Mouse (Mus musculus) spleen, adult 2 months (tissue): ENCODE results near the gene Hmga1b. TPM values are rescaled to one million over a fixed set of nuclear protein-coding genes. Genes with fewer than 3 reads are reported as not detected.

ENCODE experiments used
- DNase-seq, 2 experiments: peaks; one replicate each; pipeline versions ENCODE4 v3.0.0 to v3.0.0-alpha.2; 2012 to 2021; ENCODE audit warnings: low spot score in 2 of 2, low read depth in 1 of 2
- H3K27ac ChIP-seq: fragments of 200-500 bp; 2 replicates; pipeline ENCODE4 v1.5.1; 2012; ENCODE audit warnings: low read length, inconsistent platforms; ENCODE audit not compliant: insufficient read depth
- H3K27me3 ChIP-seq: fragments of 200-500 bp; 2 replicates; pipeline ENCODE4 v1.6.1; 2012; ENCODE audit warnings: mild to moderate bottlenecking, moderate library complexity, low read length, inconsistent platforms; ENCODE audit not compliant: control insufficient read depth, insufficient read depth
- H3K36me3 ChIP-seq: fragments of 200-500 bp; 2 replicates; pipeline ENCODE4 v1.6.1; 2012; ENCODE audit warnings: mild to moderate bottlenecking, low read length, inconsistent platforms; ENCODE audit not compliant: control insufficient read depth, insufficient read depth
- H3K4me1 ChIP-seq: fragments of 200-500 bp; 2 replicates; pipeline ENCODE4 v1.6.1; 2011; ENCODE audit warnings: inconsistent platforms; ENCODE audit not compliant: control insufficient read depth, insufficient read depth, insufficient read length
- H3K4me3 ChIP-seq: fragments of 200-500 bp; 2 replicates; pipeline ENCODE4 v1.5.1; 2011; ENCODE audit warnings: mild to moderate bottlenecking, inconsistent platforms; ENCODE audit not compliant: insufficient read depth, insufficient read length; ENCODE audit errors: extremely low read depth
- CTCF ChIP-seq: fragments of 200-500 bp; IDR thresholded peaks from 2 replicates; pipeline ENCODE4 v1.5.1; 2011; ENCODE audit warnings: mild to moderate bottlenecking, inconsistent platforms; ENCODE audit not compliant: insufficient read depth, insufficient read length, insufficient replicate concordance; ENCODE audit errors: extremely low read depth
- POLR2A ChIP-seq: fragments of 200-500 bp; IDR thresholded peaks from 2 replicates; pipeline ENCODE4 v1.6.1; 2011; ENCODE audit warnings: low read depth, low read length, inconsistent platforms
- WGBS: fragments of 180-500 bp; shearing (Covaris S2); methylation state at CpG from one replicate; pipeline ENCODE4 v1.1.7; 2018; 5-methylcytosine and 5-hydroxymethylcytosine counted together
- polyA plus RNA-seq: library from polyadenylated mRNA; depleted of rRNA; stranded (reverse); fragments of >200 nt; gene quantifications from 2 replicates; pipeline ENCODE4 v1.2.3, GENCODE M21; 2012; rRNA removed

The Hmga1b gene
- polyA plus RNA-seq, 1 experiment = 0.84 TPM

- 91% methylated on average over 7 of the region's 7 CpGs for WGBS
- H3K27ac ChIP-seq = no peak overlapping the region
Measured at GRCm38 (mm10) chr11:120805375-120806298, 43.0 kb downstream of the Hmga1b start.

DNA sequence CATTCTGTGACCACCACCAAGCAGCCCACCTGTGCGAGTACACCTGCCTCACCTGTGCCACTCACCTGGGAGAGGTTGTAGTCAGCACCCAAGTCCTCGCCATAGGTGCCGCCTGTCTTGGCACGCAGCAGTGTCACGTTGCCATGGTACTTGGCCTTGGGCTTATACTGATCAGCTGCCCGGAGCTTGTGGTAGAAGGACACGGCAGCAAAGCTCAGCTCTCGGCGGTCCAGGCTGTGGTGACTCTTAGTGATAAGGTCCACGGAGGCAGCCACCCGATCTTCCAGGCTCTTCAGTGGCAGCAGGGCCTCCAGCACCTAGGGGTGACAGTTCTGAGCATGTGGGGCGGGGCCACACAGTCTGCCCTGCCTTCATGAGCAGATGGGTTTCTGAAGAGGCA, 45.4 kb downstream of the Hmga1b start:
- no peak for TF ChIP-seq CTCF
- no peak for TF ChIP-seq POLR2A
- H3K36me3 ChIP-seq = peaks cover 60% of the 10 kb centered on the region
- no peaks in the 10 kb centered on the region for H3K27me3 ChIP-seq
- WGBS = 91% methylated on average over 12 of the region's 12 CpGs
- DNase-seq = no peak
- H3K4me3 ChIP-seq = no peak overlapping the region
- H3K27ac ChIP-seq = no peak overlapping the region
- no peaks in the 10 kb centered on the region for H3K4me1 ChIP-seq

More at GRCm38 (mm10) chr11:120805375-120806298, 43.0 kb downstream of the Hmga1b start:
- H3K27me3 ChIP-seq = no peaks in the 10 kb centered on the region
- H3K4me3 ChIP-seq = no peak overlapping the region
- no peaks in the 10 kb centered on the region for H3K4me1 ChIP-seq
- no peak for DNase-seq
- H3K36me3 ChIP-seq = peaks cover 38% of the 10 kb centered on the region
- TF ChIP-seq CTCF = no peak
- no peak for TF ChIP-seq POLR2A

DNA sequence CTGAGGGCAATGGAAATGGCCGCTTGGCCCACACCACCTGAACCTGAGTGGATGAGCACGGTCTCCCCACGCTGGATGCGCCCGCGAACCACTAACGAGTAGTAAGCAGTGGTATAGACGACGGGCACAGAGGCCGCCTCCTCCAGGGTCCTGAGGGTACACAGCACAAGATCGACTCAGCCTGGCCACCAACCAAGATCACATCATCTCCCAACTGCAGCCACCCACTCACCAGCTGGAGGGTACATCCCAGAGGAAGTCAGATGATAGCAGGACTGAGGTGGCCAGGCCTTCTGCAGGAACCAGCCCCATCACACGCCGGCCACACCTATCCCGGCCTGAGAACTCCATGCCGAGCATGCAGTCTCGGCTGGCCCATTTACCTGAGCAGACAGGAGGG, 49.5 kb downstream of the Hmga1b start:
- peaks cover 94% of the 10 kb centered on the region for H3K36me3 ChIP-seq
- no peaks in the 10 kb centered on the region for H3K27me3 ChIP-seq
- 97% methylated on average over 16 of the region's 16 CpGs for WGBS
- no peaks in the 10 kb centered on the region for H3K4me1 ChIP-seq
- no peak for TF ChIP-seq POLR2A
- no peak overlapping the region for H3K27ac ChIP-seq
- DNase-seq = no peak
- no peak overlapping the region for H3K4me3 ChIP-seq

Other genes with a start within 250 kb of the Hmga1b start
- 0.30 and 0.36 TPM in 2 replicates for gene Gcgr, start 232.1 kb upstream of the Hmga1b start, polyA plus RNA-seq
- gene Mcrip1, start 213.1 kb upstream of the Hmga1b start, polyA plus RNA-seq = 79.9 and 99.4 TPM in 2 replicates
- gene Ppp1r27, start 211.7 kb upstream of the Hmga1b start, polyA plus RNA-seq = not detected in 2 replicates
- 76.8 and 79.2 TPM in 2 replicates for gene P4hb, start 189.5 kb upstream of the Hmga1b start, polyA plus RNA-seq
- gene Arhgdia, start 181.2 kb upstream of the Hmga1b start, polyA plus RNA-seq = 620 and 856 TPM in 2 replicates
- 22.1 and 27.2 TPM in 2 replicates for gene Alyref, start 164.4 kb upstream of the Hmga1b start, polyA plus RNA-seq
- gene Anapc11, start 164.4 kb upstream of the Hmga1b start, polyA plus RNA-seq = 80.1 and 101 TPM in 2 replicates
- gene Npb, start 154.3 kb upstream of the Hmga1b start, polyA plus RNA-seq = 4.4 and 5.5 TPM in 2 replicates
- gene Pcyt2, start 144.9 kb upstream of the Hmga1b start, polyA plus RNA-seq = 139 and 165 TPM in 2 replicates
- gene Sirt7, start 137.6 kb upstream of the Hmga1b start, polyA plus RNA-seq = 119 and 139 TPM in 2 replicates
- gene Mafg, start 129.2 kb upstream of the Hmga1b start, polyA plus RNA-seq = 29.9 and 31.3 TPM in 2 replicates
- 7.5 and 8.7 TPM in 2 replicates for gene Pycr1, start 119.0 kb upstream of the Hmga1b start, polyA plus RNA-seq
- gene Myadml2, start 114.6 kb upstream of the Hmga1b start, polyA plus RNA-seq = 0.83 and 1.5 TPM in 2 replicates
- 0.08 and 0.38 TPM in 2 replicates for gene Notum, start 101.6 kb upstream of the Hmga1b start, polyA plus RNA-seq
- gene Aspscr1, start 89.8 kb upstream of the Hmga1b start, polyA plus RNA-seq = 84.5 and 89.1 TPM in 2 replicates
- 44.1 and 52.2 TPM in 2 replicates for gene Cenpx, start 49.1 kb upstream of the Hmga1b start, polyA plus RNA-seq
- 33.5 and 34.9 TPM in 2 replicates for gene Lrrc45, start 48.9 kb upstream of the Hmga1b start, polyA plus RNA-seq
- gene Rac3, start 41.3 kb upstream of the Hmga1b start, polyA plus RNA-seq = 3.0 and 4.9 TPM in 2 replicates
- 39.1 and 49.3 TPM in 2 replicates for gene Dcxr, start 35.5 kb upstream of the Hmga1b start, polyA plus RNA-seq
- 5.3 and 5.8 TPM in 2 replicates for gene Cbr2, start 30.7 kb upstream of the Hmga1b start, polyA plus RNA-seq
- 27.5 and 32.9 TPM in 2 replicates for gene Rfng, start 21.4 kb downstream of the Hmga1b start, polyA plus RNA-seq
- 84.9 and 88.9 TPM in 2 replicates for gene Gps1, start 21.5 kb downstream of the Hmga1b start, polyA plus RNA-seq
- 35.0 and 39.4 TPM in 2 replicates for gene Dus1l, start 33.6 kb downstream of the Hmga1b start, polyA plus RNA-seq
- gene Fasn, start 61.8 kb downstream of the Hmga1b start, polyA plus RNA-seq = 151 and 179 TPM in 2 replicates
- gene Ccdc57, start 170.1 kb downstream of the Hmga1b start, polyA plus RNA-seq = 0.47 and 0.78 TPM in 2 replicates
- 16.1 and 23.1 TPM in 2 replicates for gene Slc16a3, start 185.7 kb downstream of the Hmga1b start, polyA plus RNA-seq
- gene Csnk1d, start 228.5 kb downstream of the Hmga1b start, polyA plus RNA-seq = 48.6 and 49.2 TPM in 2 replicates